Mouse (Mus musculus): ENCODE measurements around the gene Sacs.

- TF ChIP-seq TAL1 (IDR thresholded peaks at IDR 0.05; ENCODE audit: low read length) (no peak), GATA1 (IDR thresholded peaks at IDR 0.05; ENCODE audit: low read length) (no peak)
Observed at GRCm38 (mm10) chr14:61138727-61139067, 440 bp downstream of the Sacs start.
